Mouse (Mus musculus) liver, postnatal 0 days (tissue): ENCODE results near the gene Ntpcr. TPM values are rescaled to one million over a fixed set of nuclear protein-coding genes. Genes with fewer than 3 reads are reported as not detected.

Source experiments
- ATAC-seq: fragments of 200-750 bp; cut with Nextera tagmentation; 2 replicates; pipeline ENCODE4 v1.8.0; 2017; ENCODE audit warnings: mild to moderate bottlenecking, moderate library complexity
- DNase-seq: peaks from one replicate; pipeline ENCODE4 v3.0.0-alpha.2; 2016
- H3K27ac ChIP-seq: fragments of 300-500 bp; sonication (generic); 2 replicates; pipeline ENCODE4 v1.5.1; 2014; ENCODE audit warnings: antibody characterized with exemption, moderate library complexity, mild to moderate bottlenecking, low read depth
- H3K27me3 ChIP-seq: fragments of 300-500 bp; sonication (generic); 2 replicates; pipeline ENCODE4 v1.6.1; 2014; ENCODE audit warnings: low read length, control low read depth, mixed read lengths; ENCODE audit not compliant: insufficient read depth
- H3K36me3 ChIP-seq: fragments of 300-500 bp; sonication (generic); replicated peaks from 2 replicates; pipeline ENCODE4 v1.6.1; 2014; ENCODE audit warnings: mild to moderate bottlenecking, control low read depth, low read length, moderate library complexity, mixed read lengths; ENCODE audit not compliant: insufficient read depth
- H3K4me1 ChIP-seq: fragments of 300-500 bp; sonication (generic); 2 replicates; pipeline ENCODE4 v1.6.1; 2014; ENCODE audit warnings: antibody characterized with exemption, mild to moderate bottlenecking, control low read depth; ENCODE audit not compliant: insufficient read depth
- H3K4me2 ChIP-seq: fragments of 300-500 bp; sonication (generic); 2 replicates; pipeline ENCODE4 v1.6.1; 2014; ENCODE audit warnings: low read depth, mild to moderate bottlenecking, low read length, moderate library complexity, mixed read lengths
- H3K4me3 ChIP-seq: fragments of 300-500 bp; sonication (generic); 2 replicates; pipeline ENCODE4 v1.5.1; 2014; ENCODE audit warnings: low read depth, low read length
- H3K9ac ChIP-seq: fragments of 300-500 bp; sonication (generic); replicated peaks from 2 replicates; pipeline ENCODE4 v1.6.1; 2014; ENCODE audit warnings: mild to moderate bottlenecking, moderate library complexity
- H3K9me3 ChIP-seq: fragments of 300-500 bp; sonication (generic); 2 replicates; pipeline ENCODE4 v1.6.1; 2016; ENCODE audit warnings: mild to moderate bottlenecking, control low read depth, low read length, mixed read lengths
- CTCF ChIP-seq: sonication (generic); IDR thresholded peaks from 2 replicates; pipeline ENCODE4 v1.5.1; 2016; ENCODE audit warnings: antibody characterized with exemption, low read depth
- EP300 ChIP-seq: IDR thresholded peaks from 2 replicates; pipeline ENCODE4 v1.6.1; 2016; ENCODE audit warnings: antibody characterized with exemption, low read depth, mild to moderate bottlenecking
- WGBS: fragments of 180-500 bp; shearing (Covaris S2); extraction: QIAGEN DNeasy Blood & Tissue Kit; methylation state at CpG from one replicate; pipeline ENCODE4 v1.1.7; 2014; ENCODE audit not compliant: insufficient replicate concordance; 5-methylcytosine and 5-hydroxymethylcytosine counted together
- polyA plus RNA-seq: library from polyadenylated mRNA; unstranded; fragments of >200 nt; fragmentation: Nextera tagmentation; extraction: Ambion mirVana; gene quantifications from 2 replicates; pipeline ENCODE4 v1.2.1, GENCODE M21; 2015

Ntpcr gene
- polyA plus RNA-seq, 1 experiment from 2014 or later: 17.6 TPM

DNA sequence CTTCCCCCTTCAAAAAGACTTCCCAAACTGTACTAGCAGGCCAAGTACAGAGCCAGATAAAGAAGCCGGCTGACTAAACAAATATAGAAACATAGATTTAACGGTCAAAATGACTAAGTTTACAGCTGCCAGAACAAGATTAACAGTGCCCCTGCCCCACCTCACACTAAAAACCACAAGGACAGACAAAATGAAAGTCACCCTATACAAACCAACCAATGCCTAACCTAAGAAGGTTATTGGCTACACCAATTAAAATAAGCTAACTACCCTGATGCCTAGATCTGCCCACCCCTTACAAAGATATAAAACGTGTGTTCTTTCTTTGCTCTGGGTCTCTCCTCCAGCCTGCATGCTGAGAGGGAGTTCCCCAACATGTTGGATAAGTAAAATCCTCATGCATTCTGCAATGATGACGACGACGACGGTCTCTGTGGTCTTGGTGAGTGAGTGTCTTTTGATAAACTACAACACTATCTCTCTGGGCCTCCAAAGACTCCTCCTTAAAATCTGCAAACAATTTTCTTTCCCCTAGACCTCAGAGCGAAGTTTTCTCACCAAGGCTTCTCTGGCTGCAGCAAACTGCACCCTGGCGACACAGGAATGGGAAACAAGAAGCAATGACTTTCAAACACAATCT lies 63.2 kb downstream of the Ntpcr start:
- H3K9ac ChIP-seq: no peak overlapping the region
- no peaks in the 10 kb centered on the region for H3K27me3 ChIP-seq
- DNase-seq: no peak
- H3K9me3 ChIP-seq: no peaks in the 10 kb centered on the region
- H3K4me3 ChIP-seq: no peak overlapping the region
- WGBS: 42% methylated on average over 9 of the region's 9 CpGs
- H3K4me1 ChIP-seq: no peaks in the 10 kb centered on the region
- no peaks in the 10 kb centered on the region for H3K36me3 ChIP-seq
- ATAC-seq: peak; percentile 66
- TF ChIP-seq CTCF (no peak), EP300 (peak; percentile 77)
- H3K4me2 ChIP-seq: no peak overlapping the region
- H3K27ac ChIP-seq: no peak overlapping the region

DNA sequence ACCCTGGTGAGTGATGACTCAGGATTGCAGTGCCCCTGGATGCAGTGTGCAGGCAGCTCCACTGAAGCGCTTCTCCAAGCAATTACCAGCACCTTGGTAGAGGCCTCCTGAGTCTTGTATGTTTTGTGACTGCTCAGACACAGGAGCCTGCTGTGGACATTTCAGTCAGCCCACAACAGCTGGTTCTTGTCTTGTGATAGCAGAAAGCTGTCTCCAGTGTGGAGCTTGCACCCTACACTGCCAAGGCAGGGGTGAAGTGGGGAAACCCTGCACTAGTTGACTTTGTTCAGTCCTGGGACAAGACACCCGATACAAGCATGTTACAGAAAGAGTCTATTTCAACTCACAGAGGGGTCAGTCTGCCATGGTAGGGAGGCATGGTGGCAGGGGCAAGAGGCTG lies 65.6 kb downstream of the Ntpcr start:
- DNase-seq (no peak), ATAC-seq (no peak)
- Histone ChIP-seq H3K4me3 (no peak overlapping the region), H3K4me1 (no peaks in the 10 kb centered on the region), H3K9me3 (no peaks in the 10 kb centered on the region), H3K27ac (no peak overlapping the region), H3K36me3 (no peaks in the 10 kb centered on the region), H3K9ac (no peak overlapping the region), H3K27me3 (no peaks in the 10 kb centered on the region), H3K4me2 (no peak overlapping the region)
- WGBS: 81% methylated on average over 2 of the region's 2 CpGs
- TF ChIP-seq EP300 (no peak), CTCF (no peak)

DNA sequence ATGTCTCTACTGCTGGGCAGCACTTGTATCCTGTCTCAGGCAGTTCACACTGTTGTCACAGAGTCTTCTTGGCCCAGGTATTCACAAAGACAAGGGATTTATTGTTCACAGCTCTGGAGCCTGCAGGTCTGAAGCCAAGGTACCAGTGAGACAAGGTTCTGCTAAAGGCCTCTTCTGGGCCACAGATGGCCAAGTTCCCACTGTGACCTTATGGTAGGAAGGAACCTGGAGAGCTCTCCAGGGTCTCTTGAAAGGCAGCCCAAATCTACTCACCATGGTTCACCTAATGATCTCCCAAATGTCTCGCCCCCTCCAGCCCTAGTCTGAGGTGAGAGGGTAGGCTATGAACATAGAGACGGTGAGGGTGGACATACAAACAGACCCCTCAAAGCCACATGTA lies 67.2 kb downstream of the Ntpcr start:
- whole genome bisulfite sequencing: 75% methylated on average over 2 of the region's 2 CpGs
- Histone ChIP-seq H3K36me3 (no peaks in the 10 kb centered on the region), H3K27me3 (no peaks in the 10 kb centered on the region), H3K9me3 (no peaks in the 10 kb centered on the region), H3K4me3 (no peak overlapping the region), H3K9ac (no peak overlapping the region), H3K4me2 (no peak overlapping the region), H3K27ac (no peak overlapping the region), H3K4me1 (no peaks in the 10 kb centered on the region)
- no peak for TF ChIP-seq CTCF
- no peak for TF ChIP-seq EP300
- ATAC-seq: no peak
- DNase-seq: no peak

Other genes starting within 250 kb of the Ntpcr start
- 0.44 and 0.47 TPM in 2 replicates for gene Sipa1l2, start 160.2 kb upstream of the Ntpcr start, polyA plus RNA-seq
- 0.67 and 0.78 TPM in 2 replicates for gene Map10, start 60.1 kb upstream of the Ntpcr start, polyA plus RNA-seq
- 0.04 and 0.05 TPM in 2 replicates for gene Pcnx2, start 168.4 kb downstream of the Ntpcr start, polyA plus RNA-seq
- gene Map3k21, start 180.5 kb downstream of the Ntpcr start, polyA plus RNA-seq: 0.39 and 0.56 TPM in 2 replicates